Mouse (Mus musculus) T-cell, adult 2 months (primary cell): ENCODE results near the gene Asprv1.

Experiments
- DNase-seq: peaks from one replicate; pipeline ENCODE4 v3.0.0; 2022; ENCODE audit warnings: low spot score

Asprv1 gene

DNA sequence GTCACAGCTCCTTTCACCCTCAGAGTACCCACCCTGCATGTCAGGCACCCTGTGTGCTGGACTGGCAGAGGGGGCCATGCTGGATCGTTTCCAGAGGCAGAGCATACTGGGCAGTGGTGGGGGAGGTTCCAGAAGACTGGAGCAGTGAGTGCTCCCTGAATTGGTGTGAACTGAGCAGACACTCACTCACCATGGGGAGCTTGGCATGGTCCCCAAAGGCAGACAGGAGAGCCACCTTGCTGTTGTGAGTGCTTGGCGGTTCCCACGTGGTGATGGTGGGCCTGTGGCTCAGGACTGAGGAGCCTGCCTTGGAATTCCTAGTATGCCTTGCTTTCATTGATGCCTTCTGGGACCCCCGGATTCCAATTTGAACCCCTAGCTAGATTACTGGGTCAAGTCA is 4.8 kb upstream of the Asprv1 start:
- DNase-seq, result no peak

DNA sequence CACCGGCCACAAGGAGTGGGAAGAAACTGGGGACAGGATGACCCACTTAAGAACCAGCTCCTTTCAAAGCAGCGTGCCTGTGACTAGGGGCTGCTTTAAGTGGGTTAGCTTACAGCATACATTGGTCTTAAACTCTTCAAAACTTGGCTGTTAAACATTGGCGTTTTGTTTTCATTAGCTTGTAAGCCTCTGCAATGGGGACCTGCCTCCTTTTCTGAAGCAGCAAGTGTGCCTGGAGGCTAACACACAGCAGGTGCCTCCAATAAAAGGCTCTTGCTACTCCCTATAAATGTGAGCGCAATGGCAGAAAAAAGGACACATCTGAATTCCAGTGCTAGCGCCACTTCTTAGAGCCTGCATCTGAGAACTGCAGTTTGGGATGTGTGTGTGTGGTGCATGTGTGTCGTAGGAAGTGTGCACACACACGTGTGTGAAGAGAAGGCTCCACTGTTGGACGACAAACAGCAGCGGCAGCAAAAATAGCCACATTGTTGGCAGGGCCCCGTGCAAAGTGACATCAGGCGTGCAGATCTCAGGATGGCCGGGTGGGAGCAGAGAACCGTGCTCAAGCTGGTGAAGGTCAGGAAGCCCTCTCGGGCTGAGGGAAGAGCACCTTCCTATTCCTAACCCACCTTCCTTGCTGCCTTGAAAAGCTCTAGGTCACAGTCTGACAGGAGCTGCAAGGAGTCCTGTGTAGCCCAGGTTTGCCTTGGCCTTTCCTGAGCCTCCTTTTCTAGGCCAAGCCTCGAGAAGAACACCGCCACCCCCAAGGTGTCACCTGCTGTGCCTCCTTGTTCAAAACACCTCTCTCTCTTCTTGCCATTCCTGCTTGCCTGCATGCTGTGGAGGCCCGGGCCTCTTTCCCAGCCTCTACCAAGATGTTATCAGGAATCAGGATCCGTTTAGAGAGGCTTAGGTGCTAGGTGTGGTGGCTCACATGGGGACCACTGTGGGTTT is 3.6 kb upstream of the Asprv1 start:
- no peak for DNase-seq

DNA sequence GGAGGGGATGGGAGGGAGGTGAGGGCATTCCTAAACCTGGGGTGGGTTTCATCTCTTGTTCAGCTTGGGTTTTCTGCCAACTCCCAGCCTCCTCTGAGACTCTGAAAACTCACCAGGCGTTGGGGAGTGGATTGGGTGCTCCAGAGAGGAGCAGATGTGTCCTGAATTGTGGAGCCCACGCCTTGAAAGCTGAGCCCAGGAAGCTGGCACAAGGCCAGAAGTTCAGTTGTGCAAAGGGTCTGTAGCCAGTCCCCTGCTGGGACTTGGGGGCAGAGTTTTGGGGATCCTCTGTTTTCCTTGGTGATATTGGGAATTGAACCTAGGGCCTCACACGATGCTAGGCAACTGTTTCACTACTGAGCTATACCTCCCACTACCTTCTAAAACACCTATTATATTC is 2.2 kb downstream of the Asprv1 start:
- DNase-seq, result no peak

DNA sequence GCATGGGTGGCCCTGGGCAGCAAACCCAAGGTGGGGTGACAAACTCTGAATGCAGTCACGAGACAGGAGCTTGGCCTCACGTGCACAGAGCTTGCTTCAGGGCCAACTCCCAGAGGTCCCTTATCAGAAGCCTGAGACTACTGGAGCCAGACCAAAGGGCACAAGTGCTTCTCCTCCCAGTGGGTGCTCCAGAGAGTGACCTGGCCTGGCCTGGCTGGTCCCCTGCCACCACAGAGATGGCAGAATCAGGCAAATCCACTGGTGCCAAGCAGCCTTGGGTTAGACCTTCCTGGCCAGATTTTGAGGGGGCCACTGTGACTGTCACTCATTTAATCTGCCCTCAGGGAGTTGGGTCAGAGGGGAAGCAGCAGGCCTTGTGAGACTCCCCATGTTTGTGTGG is 8.5 kb downstream of the Asprv1 start:
- DNase-seq, result no peak

DNA sequence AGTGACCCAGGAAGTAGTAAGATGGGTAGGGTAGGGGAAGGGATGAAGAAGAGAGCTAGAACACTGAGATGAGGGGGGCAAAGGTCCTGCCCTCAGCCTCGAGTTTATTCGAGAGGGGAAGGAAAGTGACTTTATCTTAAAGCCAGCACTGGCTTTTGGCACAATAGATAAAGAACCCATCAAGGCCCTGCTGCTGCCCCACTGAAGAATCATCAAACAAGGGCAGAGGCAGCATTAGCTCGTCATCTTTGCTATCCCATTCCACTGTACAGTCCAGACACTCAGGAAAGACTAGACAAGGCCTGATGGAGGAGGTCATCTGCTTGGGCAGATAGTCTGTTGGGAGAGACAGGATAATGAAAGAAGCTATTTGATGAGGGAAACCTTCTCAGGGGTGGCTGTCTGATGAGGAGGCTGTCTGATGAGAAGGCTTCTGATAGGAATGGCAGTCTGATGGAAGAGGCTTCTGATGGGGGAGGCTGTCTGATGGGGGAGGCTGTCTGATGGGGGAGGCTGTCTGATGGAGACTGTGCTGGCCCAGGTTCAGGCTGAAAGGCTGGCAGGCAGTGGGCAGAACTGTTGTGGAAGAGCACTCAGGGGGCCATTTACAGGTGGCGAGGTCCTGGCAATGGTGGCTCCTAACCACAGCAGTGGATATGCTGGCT is 9.3 kb downstream of the Asprv1 start:
- no peak for DNase-seq

DNA sequence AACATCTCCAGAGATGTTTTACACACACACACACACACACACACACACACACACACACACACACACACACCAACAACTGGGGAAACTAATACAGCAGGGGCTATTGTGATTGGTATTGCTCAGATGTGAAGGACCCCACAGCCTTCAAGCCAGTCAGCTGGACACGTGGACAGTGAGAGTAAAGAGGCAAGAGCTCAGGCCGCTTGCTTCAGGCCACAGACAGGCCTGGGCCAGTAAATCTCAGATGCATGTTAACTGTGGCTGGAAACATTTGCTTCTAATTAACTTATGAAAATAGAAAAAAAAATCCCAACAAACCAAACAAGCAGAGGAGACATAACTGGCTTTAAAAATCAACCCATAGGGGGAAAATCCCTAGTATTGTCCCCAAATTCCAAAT is 9.9 kb downstream of the Asprv1 start:
- DNase-seq, result no peak

DNA sequence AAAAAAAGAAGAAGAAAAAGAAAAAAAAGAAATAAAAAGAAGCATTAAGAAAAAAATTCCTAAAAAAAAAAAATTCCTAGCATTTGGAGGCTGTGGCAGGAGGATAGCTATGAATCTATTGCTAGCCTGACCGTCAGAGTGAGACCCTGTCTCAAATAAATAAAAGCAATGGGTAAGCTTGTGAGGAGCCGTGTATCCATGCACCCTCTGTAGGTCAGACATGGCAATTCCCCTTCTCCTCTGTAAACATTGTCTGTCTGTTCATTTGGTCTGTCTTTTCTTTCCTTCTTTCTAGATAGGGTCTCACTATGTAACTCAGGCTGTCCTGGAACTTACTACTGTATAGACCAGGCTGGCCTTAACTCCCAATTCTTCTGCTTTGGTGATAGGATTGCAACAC is 10.5 kb downstream of the Asprv1 start:
- no peak for DNase-seq

DNA sequence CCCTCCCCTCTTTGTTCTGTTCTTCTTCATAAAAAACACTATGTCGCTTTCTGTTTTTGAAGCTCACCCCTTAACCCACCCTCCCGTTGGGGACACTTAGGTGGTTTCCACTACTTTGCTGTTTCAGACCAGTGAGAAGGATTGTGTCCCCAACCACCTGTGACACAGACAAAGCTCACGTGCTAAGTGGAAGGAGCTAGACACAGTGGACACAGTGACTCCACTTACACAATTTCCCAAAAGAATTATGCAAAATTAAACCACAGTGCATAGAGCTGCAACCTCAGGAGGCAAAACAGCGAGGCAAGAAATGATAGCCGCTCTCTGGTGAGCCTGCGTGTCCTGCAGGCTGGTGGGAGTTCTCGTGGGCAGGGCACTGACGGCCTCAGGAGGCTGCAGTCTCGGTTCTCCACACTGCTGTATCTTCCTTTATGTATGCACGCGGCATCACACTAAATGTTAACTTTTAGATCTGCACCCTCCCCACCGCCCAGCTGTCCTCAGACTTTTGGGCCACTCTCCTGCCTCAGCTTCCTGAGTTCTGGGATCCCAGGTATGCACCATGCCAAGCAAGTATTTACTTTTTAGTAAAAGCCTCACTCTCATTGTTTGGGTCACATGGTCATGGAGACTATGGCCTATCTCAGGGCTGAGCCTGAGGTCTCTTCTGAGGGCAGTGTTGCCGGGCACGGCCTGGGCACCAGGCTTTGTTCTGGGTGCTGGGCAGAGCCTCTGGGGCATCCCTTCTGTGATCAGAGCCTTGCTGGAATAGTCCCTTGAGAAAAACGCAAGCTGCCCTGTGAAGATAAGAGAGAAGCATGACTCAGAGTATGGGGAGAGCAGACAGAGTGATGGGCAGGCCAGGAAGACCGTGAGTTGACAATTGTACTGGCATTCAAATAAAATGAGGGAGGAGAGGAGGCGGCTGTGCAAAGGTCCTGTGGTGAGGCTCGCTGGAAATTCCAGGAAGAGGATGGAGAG is 11.5 kb downstream of the Asprv1 start:
- no peak for DNase-seq

DNA sequence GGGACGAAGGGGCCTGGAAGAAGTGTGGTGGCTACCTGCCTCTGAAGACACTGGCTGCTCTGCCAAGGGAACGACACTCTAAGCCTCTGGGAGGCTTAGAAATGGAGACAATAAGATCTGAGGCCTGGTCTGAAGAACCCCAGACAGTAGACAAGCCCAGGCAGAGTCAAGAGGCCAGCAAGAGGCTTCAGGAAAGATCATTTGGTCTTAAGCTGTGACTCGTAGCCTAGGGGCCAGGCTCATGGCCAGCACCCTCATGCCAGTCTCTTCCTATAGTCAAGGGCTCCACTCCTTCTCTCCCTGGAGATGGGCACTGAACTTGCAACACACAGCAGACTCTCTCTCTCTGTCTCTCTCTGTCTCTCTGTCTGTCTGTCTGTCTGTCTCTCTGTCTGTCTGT is 12.2 kb downstream of the Asprv1 start:
- no peak for DNase-seq

DNA sequence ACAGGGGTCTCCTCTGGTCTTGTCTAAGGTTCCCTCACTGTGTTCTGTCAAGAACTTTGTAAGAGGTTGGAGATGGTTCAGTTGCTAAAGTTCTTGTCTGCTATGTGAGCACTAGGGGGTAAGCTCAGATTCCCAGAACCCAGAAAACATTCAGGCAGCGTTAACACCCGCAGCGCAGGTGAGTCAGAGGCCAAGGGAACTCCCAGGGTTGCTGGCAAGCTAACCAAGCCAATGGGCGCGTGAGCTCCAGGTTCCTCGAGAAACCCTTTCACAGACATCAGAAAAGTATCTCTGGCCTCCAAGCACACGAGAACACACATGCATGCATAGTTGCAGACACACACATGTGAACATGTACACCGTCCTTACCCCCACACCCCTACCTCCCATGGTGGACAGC is 12.8 kb downstream of the Asprv1 start:
- no peak for DNase-seq

DNA sequence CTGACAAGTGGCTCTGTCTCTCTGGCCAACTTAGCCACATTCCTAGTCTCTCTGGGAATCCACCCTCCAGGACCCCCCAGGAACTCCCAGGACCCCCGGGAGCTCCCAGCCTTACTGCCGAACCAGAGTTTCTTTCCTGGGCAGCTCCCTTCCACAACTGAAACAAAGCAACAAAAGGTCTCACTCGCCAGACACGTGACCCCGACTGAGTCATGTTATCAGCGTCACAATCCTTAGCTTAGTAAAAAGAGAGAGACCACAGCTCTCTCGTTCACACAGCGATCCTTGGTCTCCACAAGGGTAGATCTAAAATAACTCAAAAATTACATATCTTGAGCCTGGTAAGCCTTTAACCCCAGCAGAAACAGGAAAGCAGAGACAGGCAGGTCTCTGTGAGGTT is 13.8 kb downstream of the Asprv1 start:
- DNase-seq, result no peak

DNA sequence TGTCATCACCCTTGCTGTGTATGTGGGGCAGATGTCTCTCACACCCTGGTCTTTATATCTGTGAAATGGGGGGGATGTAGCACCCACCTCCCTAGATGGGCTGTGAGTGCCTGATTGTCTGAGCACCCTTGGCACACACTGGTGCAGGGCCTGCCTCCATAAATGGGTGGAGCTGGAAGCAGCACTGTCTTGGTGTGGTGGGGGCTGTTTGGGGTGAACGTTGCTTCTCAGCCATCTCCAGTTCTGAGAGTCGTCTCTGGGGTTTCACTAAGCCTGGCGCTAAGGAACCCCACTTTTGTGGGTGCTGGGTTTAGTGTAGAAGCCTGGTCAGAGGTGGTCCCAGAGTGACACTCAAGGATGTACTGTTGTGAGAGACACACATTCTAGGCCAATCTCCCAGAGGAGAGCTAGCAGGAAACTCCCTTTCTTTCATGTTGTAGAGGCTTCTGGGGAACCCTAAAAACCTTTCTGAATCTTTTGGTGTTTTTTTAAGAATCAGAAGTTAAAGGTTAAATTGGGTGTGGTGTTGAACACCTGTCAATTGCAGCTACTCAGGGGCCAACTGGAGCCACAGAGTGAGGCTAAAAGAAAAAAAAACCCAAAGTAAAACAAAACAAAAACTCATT is 16.9 kb downstream of the Asprv1 start:
- DNase-seq, result no peak

DNA sequence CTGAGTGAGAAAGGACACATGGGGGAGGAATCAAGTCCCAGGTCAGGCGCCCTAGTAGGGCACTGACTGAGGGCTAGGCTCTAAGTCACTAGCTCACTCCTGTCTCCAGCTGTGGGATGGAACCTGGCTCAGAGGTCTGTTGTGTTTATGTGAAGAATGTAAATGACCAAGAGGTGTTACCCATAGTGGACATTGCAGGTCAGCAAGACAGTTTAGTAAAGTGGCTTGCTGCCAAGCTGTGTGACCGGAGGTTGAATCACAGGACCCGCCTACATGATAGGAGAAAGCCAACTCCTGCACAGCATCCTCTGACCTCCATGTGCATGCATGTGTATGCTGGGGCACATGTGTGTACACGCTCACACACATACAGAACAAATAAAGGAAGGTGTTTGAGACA is 17.6 kb downstream of the Asprv1 start:
- no peak for DNase-seq

DNA sequence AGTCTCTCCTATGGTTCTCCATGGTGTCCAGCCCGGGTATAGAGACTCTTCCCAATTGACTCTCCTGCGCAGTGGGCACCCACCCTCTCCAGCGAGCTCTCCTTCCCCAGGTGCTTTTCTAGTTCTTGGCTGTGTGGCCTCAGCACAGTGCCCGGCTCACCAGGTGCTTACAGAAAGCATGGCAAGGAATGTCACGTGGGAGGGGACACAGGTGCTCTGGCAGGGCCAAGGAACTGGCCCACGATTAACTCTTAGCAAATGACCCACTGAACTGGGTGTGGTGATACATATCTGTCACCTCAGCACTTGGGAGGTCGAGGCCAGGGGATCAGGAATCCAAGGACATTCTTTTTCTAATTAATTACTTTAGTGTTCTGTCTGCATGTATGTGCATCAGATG is 18.2 kb downstream of the Asprv1 start:
- no peak for DNase-seq

DNA sequence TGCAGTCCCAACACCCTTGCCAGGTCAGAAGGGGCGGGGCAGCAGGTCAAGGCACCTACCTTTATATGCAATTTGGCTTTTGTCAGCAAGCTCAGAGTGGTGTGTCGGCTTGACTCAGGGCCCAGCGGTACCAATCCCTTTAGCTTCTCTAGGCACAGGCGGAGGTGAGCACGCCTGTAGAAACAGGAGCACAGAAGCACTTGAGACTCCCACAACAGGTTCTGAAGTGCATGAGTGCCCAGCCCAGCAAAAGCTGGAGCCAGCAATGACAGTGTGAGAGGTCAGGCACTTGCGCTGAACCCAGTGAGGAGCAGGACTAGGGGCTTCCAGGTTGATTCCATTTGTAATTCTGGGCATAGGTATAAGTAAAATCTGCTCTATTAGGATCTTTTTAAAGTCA is 25.1 kb downstream of the Asprv1 start:
- DNase-seq, result no peak

DNA sequence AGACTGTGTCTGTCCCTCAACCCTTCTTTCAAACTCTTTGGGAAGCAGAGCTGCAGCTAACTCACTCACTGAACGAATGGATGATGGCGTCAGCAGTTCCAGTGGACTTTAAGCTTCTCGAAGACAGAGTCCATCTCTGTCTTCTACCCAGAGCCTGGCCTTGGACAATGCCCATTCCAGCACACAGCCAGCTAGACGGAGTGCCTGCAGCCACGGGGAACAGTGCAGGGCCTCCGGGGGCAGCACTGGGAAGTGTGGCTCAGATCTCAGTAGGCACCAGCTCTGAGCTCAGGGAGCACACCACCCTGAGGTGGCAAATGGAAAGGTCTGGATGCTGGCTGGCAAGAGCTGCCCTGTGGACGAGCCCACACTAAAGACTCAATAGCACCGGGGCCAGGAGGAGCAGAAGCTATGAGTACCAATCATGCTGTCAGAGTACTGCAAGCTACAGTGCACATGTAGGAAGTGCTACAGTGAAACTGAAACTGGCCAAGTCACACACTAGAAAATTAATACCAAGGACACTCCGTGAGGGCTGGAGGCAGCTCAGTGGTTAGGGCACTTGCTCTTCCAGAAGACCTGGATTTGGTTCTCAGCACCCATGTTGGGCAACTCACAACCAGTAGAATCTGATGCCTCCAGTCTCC is 26.4 kb downstream of the Asprv1 start:
- no peak for DNase-seq

DNA sequence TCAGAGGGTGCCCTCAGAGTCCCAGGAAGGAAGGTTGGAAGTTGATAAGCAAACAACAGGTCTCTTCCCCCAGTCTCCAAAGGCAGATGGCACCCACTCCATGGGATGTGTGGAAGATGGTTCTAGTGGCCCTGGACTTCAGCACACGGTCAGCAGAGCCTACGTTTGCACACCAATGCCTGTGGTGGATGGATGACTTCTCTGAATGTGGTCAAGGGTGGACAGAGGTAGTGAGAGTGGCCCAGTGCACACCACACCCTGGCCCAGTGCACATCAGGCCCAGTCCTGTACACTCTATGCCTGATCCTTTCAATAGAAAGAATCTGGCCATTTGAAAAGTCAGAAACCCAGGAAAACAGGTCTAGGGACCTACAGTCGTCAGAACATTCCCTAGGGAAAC is 30.5 kb downstream of the Asprv1 start:
- no peak for DNase-seq

DNA sequence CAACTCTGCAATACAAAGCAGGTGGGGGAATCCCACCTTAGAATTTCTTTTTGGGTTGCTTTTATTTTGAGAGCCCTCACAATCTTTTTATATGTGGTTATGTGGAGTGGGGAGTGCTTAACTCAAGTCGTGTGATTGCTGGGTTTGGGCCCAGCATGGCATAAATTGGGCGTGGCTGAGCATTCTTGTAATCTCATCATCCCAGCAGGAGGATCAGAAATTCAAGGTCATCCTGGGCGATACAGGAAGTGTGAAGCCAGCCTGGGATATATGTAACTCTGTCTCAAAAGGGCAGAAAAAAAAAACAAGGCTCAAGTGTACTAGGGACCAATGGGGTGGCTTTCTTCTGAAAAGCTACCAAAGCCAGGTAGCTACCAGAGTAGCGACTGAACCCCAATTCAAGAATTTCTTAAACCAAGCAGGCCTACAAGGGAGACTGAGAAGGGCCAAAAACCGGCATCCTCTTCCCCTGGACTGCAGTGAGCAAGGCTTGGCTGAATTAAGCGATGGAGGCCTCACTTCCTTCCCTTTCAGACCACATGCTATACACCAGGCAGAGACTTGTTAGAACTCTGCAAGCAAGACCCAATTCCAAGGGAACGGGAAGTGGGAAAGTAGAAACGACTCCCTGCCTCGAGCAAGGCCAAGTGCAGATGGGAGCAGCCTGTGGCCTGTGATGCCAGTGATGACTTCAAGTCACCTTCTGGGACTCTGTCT is 32.4 kb downstream of the Asprv1 start:
- no peak for DNase-seq

DNA sequence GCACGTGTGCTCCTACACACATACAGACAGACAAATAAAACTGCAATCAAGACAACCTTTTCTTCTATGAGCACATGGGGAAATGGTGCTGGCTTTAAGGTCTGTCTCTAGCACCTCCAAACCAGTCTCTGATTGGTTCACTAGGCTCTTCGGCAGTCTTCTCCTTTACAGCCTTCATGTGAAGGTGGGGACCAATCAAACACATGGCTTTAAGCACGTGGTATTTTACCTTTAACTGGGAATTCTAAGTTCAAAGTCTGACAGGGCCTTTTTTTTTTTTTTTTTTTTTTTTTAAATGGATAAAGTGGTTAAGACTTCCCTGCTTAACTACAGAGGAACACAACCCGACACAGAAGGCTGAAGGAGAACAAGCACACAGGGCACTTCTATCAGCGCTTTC is 37.1 kb downstream of the Asprv1 start:
- DNase-seq, result no peak

DNA sequence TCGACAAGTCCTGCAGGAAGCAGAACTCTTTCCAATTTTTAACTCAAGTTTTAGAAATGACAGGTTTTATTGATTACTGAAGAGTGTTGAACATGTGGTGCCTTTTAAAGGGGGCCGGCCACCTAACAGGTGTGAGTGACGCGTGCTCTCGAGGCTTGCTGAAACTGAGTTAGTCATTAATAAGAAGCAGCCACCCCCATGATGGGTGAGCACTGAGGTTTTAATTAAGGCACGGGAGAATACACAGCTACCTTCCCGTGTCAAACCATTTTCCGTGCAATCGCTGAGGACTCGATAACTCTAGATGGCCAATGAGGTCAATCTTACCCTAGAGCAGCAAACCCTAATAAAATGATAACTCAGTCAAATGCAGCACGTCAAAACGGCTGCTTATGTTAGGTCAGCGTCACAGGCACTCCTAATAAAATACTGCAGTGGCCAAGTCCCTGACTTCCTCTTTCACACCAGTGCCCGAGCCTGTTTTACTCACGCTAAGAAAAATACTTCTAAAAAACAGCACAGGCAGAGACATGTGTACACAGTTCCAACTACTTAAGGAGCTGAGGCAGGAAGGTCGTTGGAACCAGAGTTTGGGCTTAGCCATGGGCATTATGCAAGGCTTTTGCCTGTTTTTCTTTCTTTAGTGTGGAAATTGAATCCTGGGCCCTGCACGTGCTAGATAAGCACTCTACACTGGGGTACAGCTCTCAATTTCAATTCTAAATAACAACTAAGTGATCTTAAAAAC is 37.8 kb downstream of the Asprv1 start:
- DNase-seq, result no peak
